Mouse (Mus musculus): ENCODE measurements around the gene Vasp.

- TF ChIP-seq CTCF (IDR thresholded peaks at IDR 0.05; ENCODE audit: low read depth, low read length) (no peak), EP300 (IDR thresholded peaks at IDR 0.05; ENCODE audit: insufficient read depth, low read depth, low read length) (no peak)
Observed at GRCm38 (mm10) chr7:19214940-19215339, 56.7 kb downstream of the Vasp start.

All from ES-Bruce4 (cell line).